Mouse (Mus musculus) gastrocnemius, postnatal 10 days (tissue): ENCODE measurements around the gene Ptrh1. TPM values are rescaled to one million over a fixed set of nuclear protein-coding genes. Genes with fewer than 3 reads are reported as not detected.

Experiments
- DNase-seq: peaks from one replicate; pipeline ENCODE4 v3.0.0; 2021; ENCODE audit warnings: mixed read lengths
- long read RNA-seq, 2 experiments: library from polyadenylated mRNA; stranded (forward); transcript quantifications; one replicate each; pipeline ENCODE4 v2.0.0; 2021
- total RNA-seq, 2 experiments: library from RNA; stranded (reverse); gene quantifications; 2 replicates each; pipeline ENCODE4 v1.2.3; 2021

Gene Ptrh1
- 1 to 10 TPM; 2.3 to 2.7 TPM for total RNA-seq
- long read RNA-seq, experiment 1, partial matches to known transcripts = 0 of 1 reads
- long read RNA-seq, experiment 1, other reads (novel, unspliced or antisense) = 1 of 1 reads
- long read RNA-seq, experiment 2, partial matches to known transcripts = 0 of 2 reads
- long read RNA-seq, experiment 2, other reads (novel, unspliced or antisense) = 0 of 2 reads

- DNase-seq = peak; percentile 98
Observed at GRCm38 (mm10) chr2:32775359-32776074, at the start of gene Ptrh1, which contains the start of gene Ttc16. TSS of gene Ptrh1 (plus strand) at chr2:32775786. TSS of gene Ttc16 (minus strand) at chr2:32775633.

GRCm38 (mm10) chr2:32727435-32727834, 48.2 kb upstream of the Ptrh1 start:
- peak; percentile 83 for DNase-seq

- DNase-seq = no peak
Observed at GRCm38 (mm10) chr2:32728463-32728862, 47.1 kb upstream of the Ptrh1 start.

- no peak for DNase-seq
Observed at GRCm38 (mm10) chr2:32729547-32729946, 46.0 kb upstream of the Ptrh1 start.

GRCm38 (mm10) chr2:32730854-32731253, 44.7 kb upstream of the Ptrh1 start:
- no peak for DNase-seq

- DNase-seq = no peak
Observed at GRCm38 (mm10) chr2:32731911-32732310, 43.7 kb upstream of the Ptrh1 start.

- no peak for DNase-seq
Observed at GRCm38 (mm10) chr2:32732695-32733094, 42.9 kb upstream of the Ptrh1 start.

GRCm38 (mm10) chr2:32734480-32734879, 41.1 kb upstream of the Ptrh1 start:
- DNase-seq = no peak

GRCm38 (mm10) chr2:32734933-32735332, 40.7 kb upstream of the Ptrh1 start:
- DNase-seq = no peak

GRCm38 (mm10) chr2:32736306-32736829, 39.2 kb upstream of the Ptrh1 start:
- no peak for DNase-seq

GRCm38 (mm10) chr2:32737008-32737407, 38.6 kb upstream of the Ptrh1 start:
- no peak for DNase-seq

GRCm38 (mm10) chr2:32739311-32739710, 36.3 kb upstream of the Ptrh1 start:
- DNase-seq = no peak

GRCm38 (mm10) chr2:32740916-32741272, 34.7 kb upstream of the Ptrh1 start, which contains the start of gene 6330409D20Rik:
TSS of gene 6330409D20Rik (minus strand) at chr2:32741016.
- no peak for DNase-seq

- DNase-seq = peak; percentile 37
Observed at GRCm38 (mm10) chr2:32741273-32742172, 34.1 kb upstream of the Ptrh1 start.

- DNase-seq = no peak
Observed at GRCm38 (mm10) chr2:32742173-32742531, 33.4 kb upstream of the Ptrh1 start.

GRCm38 (mm10) chr2:32744272-32744982, 31.2 kb upstream of the Ptrh1 start:
- no peak for DNase-seq

GRCm38 (mm10) chr2:32749082-32749481, 26.5 kb upstream of the Ptrh1 start:
- no peak for DNase-seq

- no peak for DNase-seq
Observed at GRCm38 (mm10) chr2:32750199-32750598, 25.4 kb upstream of the Ptrh1 start.

GRCm38 (mm10) chr2:32750887-32751664, 24.5 kb upstream of the Ptrh1 start:
- no peak for DNase-seq

GRCm38 (mm10) chr2:32751665-32752033, 23.9 kb upstream of the Ptrh1 start:
- DNase-seq = no peak

- no peak for DNase-seq
Observed at GRCm38 (mm10) chr2:32752181-32752580, 23.4 kb upstream of the Ptrh1 start.
